Comparison of ENCODE assay signal across 23 mouse cellular contexts in genomic region chr6:54793853-54794252, GRCm38 (mm10). TPM values are rescaled to one million over a fixed set of nuclear protein-coding genes. Genes with fewer than 3 reads are reported as not detected.
DNase-seq lines count a peak whose midpoint lies in the region; ATAC-seq and TF ChIP-seq lines count a peak whose summit lies in the region.
"Had no signal": no experiment of that assay in that cellular context is flagged by ENCODE, and none has a peak within 500 bp of the region (broad histone marks: within the 10 kb centered on the region; RNA-seq: fewer than 3 reads in every experiment).

No protein-coding gene starts in this region.

- peak; percentile 66 for DNase-seq in heart, adult 11 months
- DNase-seq: adrenal gland, adult 8-10 months; adrenal gland, postnatal 14 days; adrenal gland, postnatal 36 days; B cell, adult 2 months; cerebellum, adult 11-12 months; cerebellum, adult 2 months; cerebellum, adult 9-10 months; cerebellum, postnatal 10 days; cerebellum, postnatal 25 days had no signal

- H3K9ac ChIP-seq in heart, embryonic 12.5 days, result no peak overlapping the region
- no peak overlapping the region for H3K9ac ChIP-seq in midbrain, embryonic 13.5 days (replicated peaks)
- H3K9ac ChIP-seq: embryonic facial prominence, embryonic 12.5 days; forebrain, embryonic 12.5 days had no signal

- no peak overlapping the region for H3K4me3 ChIP-seq in heart, embryonic 12.5 days
- H3K4me3 ChIP-seq in embryonic fibroblast, embryonic 13.5 days (ENCODE audit: insufficient read depth, low read length), result no peak overlapping the region
- H3K4me3 ChIP-seq in midbrain, embryonic 13.5 days (replicated peaks), result no peak overlapping the region
- H3K4me3 ChIP-seq: embryonic facial prominence, embryonic 10.5 days; embryonic facial prominence, embryonic 12.5 days; erythroblast, embryonic 14.5 days; forebrain, embryonic 10.5 days; forebrain, embryonic 12.5 days had no signal

- H3K27me3 ChIP-seq in heart, embryonic 12.5 days (replicated peaks), result no peaks in the 10 kb centered on the region
- H3K27me3 ChIP-seq in midbrain, embryonic 13.5 days, result no peaks in the 10 kb centered on the region
- H3K27me3 ChIP-seq: embryonic facial prominence, embryonic 12.5 days; forebrain, embryonic 12.5 days; Patski had no signal

- H3K27ac ChIP-seq in heart, embryonic 12.5 days (ENCODE audit: poor library complexity, severe bottlenecking), result no peak overlapping the region
- peak overlapping the region; percentile 0; the same call in 1 of the 2 replicates for H3K27ac ChIP-seq in embryonic fibroblast, embryonic 13.5 days (ENCODE audit: insufficient read depth, low read length)
- no peak overlapping the region for H3K27ac ChIP-seq in midbrain, embryonic 13.5 days
- H3K27ac ChIP-seq: embryonic facial prominence, embryonic 10.5 days; embryonic facial prominence, embryonic 12.5 days; forebrain, embryonic 10.5 days; forebrain, embryonic 12.5 days had no signal

- no peaks in the 10 kb centered on the region for H3K9me3 ChIP-seq in heart, embryonic 12.5 days (replicated peaks)
- H3K9me3 ChIP-seq in midbrain, embryonic 13.5 days, result no peaks in the 10 kb centered on the region
- H3K9me3 ChIP-seq: embryonic facial prominence, embryonic 12.5 days; G1E had no signal

- H3K36me3 ChIP-seq in heart, embryonic 12.5 days, result no peaks in the 10 kb centered on the region
- no peaks in the 10 kb centered on the region for H3K36me3 ChIP-seq in midbrain, embryonic 13.5 days
- H3K36me3 ChIP-seq: embryonic facial prominence, embryonic 10.5 days; embryonic facial prominence, embryonic 12.5 days; forebrain, embryonic 10.5 days; forebrain, embryonic 12.5 days; G1E had no signal

- no peak for TF ChIP-seq CTCF in embryonic fibroblast, embryonic 13.5 days (IDR thresholded peaks at IDR 0.05; ENCODE audit: borderline replicate concordance, insufficient read depth, low read length)

- WGBS in heart, embryonic 12.5 days, result 80% methylated on average over 3 of the region's 3 CpGs
- WGBS in midbrain, embryonic 13.5 days, result 91% methylated on average over 3 of the region's 3 CpGs

- no peak for TF ChIP-seq POLR2A in embryonic fibroblast, embryonic 13.5 days (IDR thresholded peaks at IDR 0.05; ENCODE audit: low read depth, low read length)

- no peaks in the 10 kb centered on the region for H3K4me1 ChIP-seq in heart, embryonic 12.5 days (replicated peaks)
- H3K4me1 ChIP-seq in embryonic fibroblast, embryonic 13.5 days (ENCODE audit: control insufficient read depth, insufficient read depth, low read length), result 0 out of 2 replicates have a peak, but pooled peaks cover 5% of the 10 kb centered on the region
- H3K4me1 ChIP-seq in midbrain, embryonic 13.5 days (replicated peaks), result no peaks in the 10 kb centered on the region
- H3K4me1 ChIP-seq: embryonic facial prominence, embryonic 10.5 days; embryonic facial prominence, embryonic 12.5 days; forebrain, embryonic 10.5 days; forebrain, embryonic 12.5 days had no signal

- ATAC-seq in heart, embryonic 12.5 days (ENCODE audit: insufficient number of reproducible peaks, low FRiP score), result no peak
- peak; percentile 43 for ATAC-seq in CD4-positive, CD25-positive, alpha-beta regulatory T cell, adult 4 months
- no peak for ATAC-seq in midbrain, embryonic 13.5 days
- ATAC-seq: forebrain, embryonic 14.5 days; forebrain, embryonic 16.5 days; Patski had no signal

- H3K4me2 ChIP-seq in heart, embryonic 12.5 days, result no peak overlapping the region
- no peak overlapping the region for H3K4me2 ChIP-seq in midbrain, embryonic 13.5 days (replicated peaks)
- H3K4me2 ChIP-seq: embryonic facial prominence, embryonic 12.5 days; forebrain, embryonic 12.5 days had no signal

RNA-seq across cellular contexts. Expression of gene Znrf2, which starts 22.9 kb away (rescaled TPM):
- 3.0 and 3.1 TPM in 2 replicates for polyA plus RNA-seq in heart, embryonic 12.5 days (2016; fragmentation: Nextera tagmentation; extraction: Ambion mirVana)
- polyA plus RNA-seq in CD4-positive, CD25-positive, alpha-beta regulatory T cell, adult 4 months (2017; shearing (Covaris generic)), result 10 to 100 TPM; 22.9 to 26.1 TPM
- 8.7 and 10.9 TPM in 2 replicates for polyA plus RNA-seq in embryonic fibroblast, embryonic 13.5 days (2011; ENCODE audit: insufficient read length, low read depth, missing spikeins)
- polyA plus RNA-seq in midbrain, embryonic 13.5 days (2015; fragmentation: Nextera tagmentation; extraction: Ambion mirVana), result 6.0 and 6.4 TPM in 2 replicates
